Mouse (Mus musculus) heart, adult 9 months (tissue): Measurements from ENCODE around the gene Pkd1l1.
A peak's percentile ranks its signal among the peaks of the same experiment; 100 is the strongest.

Experiments used
- DNase-seq, 2 experiments: peaks; one replicate each; pipeline ENCODE4 v3.0.0; 2022; ENCODE audit warnings: low spot score in 2 of 2

The Pkd1l1 gene

GRCm38 (mm10) chr11:8821403-8821802 is 151.7 kb downstream of the Pkd1l1 start:
- DNase-seq, result no peak

- no peak for DNase-seq
Observed at GRCm38 (mm10) chr11:8817376-8817775, 155.7 kb downstream of the Pkd1l1 start.

DNA sequence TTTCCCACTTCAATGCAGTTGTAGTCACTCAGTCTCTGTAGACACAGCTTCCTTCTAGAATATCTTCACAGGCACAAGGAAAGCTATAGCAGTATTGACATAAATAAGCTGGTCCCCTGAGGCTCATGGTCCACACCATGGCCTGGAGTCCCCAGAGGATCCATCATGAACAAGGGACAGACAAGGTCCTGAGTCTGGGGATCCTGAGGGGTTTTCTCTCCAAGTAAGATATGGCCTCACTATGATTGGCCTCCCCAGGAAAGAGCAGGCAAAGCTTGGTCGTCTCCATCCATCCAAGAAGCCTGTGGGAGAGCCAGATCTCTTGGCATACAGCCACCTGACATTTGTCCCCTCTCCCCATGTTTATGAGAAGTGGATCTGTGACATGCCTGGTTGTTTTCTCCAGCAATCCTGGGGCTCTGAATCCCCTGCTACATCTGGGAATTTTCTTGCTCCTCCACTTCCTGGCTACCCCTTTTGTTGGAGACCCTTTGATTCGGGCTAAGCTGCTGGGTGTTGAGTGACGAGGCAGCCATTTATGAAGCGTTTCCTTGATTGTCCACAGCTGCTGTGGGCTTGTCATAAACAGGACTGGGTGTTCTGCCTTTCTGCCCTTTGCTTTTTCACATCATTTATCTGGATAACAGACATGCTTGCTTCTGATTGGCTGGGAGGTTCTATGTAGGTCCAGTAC is 158.8 kb downstream of the Pkd1l1 start:
- peak; percentile 12 to 16 for DNase-seq

DNA sequence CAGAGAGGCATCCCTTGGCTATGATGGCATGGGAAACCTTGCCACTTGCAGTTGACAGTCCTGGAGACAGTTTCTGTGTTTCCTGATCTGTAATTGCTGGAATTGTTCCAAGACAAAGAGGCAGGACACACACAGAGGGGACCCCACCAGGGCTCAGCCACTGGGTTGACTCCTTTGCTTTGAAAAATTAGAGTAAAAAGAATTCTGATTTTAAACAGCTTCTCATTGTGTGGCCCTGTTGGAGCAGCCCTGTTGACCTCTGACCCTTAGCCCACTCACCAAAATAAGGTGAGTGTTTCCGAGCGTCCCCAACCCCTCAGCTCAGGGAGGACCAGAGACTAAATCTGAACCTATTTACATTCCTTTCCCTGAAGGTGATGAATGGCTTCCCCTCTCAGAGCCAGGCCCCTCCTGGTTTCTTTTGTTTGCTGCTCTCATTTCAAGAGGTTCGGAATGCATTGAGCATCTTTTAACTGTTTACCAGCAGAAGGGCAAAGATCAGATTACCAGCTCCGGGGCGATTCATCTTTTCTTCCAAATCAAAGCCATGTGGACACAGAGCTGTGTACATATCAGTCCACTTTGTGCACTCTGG is 161.5 kb downstream of the Pkd1l1 start:
- no peak for DNase-seq

GRCm38 (mm10) chr11:8809644-8810043 is 163.4 kb downstream of the Pkd1l1 start:
- no peak for DNase-seq

DNA sequence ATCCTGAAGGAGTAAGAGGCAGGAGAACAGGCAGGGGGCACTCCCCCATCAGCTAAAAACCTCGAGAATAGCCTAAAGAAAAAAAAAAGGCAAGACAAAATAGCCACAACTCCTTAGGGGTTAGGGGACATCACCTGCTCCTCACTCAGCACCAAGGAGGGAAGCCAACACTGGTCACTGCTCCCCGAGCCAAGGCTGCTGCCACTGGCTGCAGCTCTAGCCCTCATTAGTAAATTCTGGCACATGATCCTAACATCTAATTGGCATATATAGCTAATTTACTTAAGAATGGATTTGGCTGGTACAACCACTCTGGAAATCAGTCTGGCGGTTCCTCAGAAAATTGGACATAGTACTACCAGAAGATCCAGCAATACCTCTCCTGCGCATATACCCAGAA is 166.1 kb downstream of the Pkd1l1 start:
- no peak for DNase-seq

- no peak for DNase-seq
Observed at GRCm38 (mm10) chr11:8804178-8804577, 168.9 kb downstream of the Pkd1l1 start.

- no peak for DNase-seq
Observed at GRCm38 (mm10) chr11:8797486-8797885, 175.6 kb downstream of the Pkd1l1 start.

- no peak for DNase-seq
Observed at GRCm38 (mm10) chr11:8795031-8795430, 178.0 kb downstream of the Pkd1l1 start.

DNA sequence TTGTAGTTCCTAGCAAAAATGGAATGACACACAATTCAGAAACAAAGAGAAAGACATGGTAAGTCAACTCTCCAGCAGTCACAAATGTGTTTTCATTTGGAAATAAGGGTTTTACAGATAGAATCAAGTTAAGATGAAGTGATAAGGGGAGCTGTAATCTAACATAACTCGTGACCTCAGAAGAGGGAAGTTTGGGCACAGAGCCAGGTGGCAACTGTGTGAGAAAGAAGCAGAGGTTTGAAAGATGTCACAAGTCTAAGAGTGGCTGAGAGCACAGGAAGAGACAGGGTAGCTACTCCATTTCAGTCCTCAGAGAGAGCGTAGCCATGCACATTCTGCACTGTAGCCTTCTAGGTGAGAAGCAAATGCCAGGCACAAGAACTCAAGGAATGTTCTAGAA is 180.9 kb downstream of the Pkd1l1 start:
- DNase-seq, result no peak

DNA sequence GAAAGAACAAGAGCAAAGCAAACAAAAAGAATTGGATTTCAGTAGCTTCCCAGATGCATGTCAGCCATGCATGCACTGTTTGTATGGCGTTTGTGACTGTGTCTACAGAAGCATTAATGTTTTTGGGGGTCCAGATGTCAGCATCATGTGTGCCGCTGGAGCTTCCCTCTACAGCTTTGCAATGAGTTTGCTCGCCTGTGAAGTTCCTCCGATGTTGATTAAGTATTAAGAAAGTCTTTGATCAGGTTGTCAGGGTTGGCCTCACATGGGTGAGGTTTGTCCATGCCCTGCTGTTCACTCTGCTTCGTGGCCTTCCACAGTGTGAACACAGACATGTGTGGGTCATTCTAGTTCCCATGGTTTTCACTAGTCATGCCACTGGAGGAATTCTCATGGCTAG is 183.9 kb downstream of the Pkd1l1 start:
- no peak for DNase-seq

- DNase-seq, result no peak
Observed at GRCm38 (mm10) chr11:8787604-8788003, 185.5 kb downstream of the Pkd1l1 start.

DNA sequence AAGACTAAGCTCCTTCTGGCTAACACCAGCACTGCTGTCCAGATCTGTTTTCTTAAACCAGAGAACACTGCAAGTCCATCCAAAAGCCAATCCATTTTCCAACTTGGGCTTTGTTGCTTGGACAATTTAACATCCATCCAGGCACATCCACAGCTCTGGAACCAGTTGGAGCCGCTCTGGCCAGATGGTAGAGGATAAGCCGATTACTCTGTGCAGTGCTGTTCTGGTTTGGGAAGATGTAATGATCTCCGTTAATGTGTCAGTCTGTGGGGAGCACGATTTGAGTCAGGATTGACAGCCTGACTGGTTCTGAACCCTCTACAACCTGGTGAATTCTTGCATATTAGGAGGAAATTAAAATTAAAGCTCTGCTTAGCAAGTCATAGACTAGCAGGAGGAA is 188.7 kb downstream of the Pkd1l1 start:
- no peak for DNase-seq

GRCm38 (mm10) chr11:8782141-8782465 is 191.0 kb downstream of the Pkd1l1 start:
- no peak for DNase-seq

DNA sequence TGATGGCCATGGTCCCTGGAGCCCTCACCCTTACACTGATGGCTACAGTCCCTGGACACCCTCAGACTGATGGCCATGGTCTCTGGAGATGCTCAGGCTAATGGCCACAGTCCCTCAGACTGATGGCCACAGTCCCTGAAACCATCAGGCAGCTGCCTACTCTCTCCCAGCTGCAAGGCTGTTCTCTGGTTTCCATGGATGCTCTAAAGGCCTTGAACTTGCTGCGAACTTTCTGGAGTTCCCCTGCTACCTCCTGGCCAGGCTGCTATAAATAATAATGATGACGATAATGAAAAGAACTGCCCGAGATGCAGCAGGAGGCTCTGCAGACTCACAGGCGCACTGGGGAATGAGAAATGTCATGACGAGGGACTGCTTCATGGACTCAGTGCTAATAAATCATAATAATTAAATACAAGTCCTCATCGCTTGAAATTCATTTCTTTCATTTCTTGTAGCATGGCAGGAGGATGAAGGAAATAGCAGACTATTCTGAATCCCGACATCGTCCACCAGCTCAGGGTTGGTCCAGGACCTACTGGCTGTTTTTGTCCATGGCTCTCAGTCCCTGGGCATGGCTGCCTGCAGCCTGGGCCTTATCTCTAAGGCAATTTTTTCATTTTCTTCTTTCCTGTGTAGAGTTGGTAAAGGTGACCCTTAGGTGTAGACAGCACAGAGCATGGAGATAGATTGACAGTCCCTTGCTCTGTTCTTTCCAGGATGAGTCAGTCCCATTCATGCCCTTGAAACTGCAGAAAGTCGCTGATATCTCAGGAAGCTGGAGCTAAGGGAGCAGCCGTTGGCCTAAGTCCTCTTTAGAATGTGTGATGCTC is 191.5 kb downstream of the Pkd1l1 start:
- peak; percentile 7 to 25 for DNase-seq

DNA sequence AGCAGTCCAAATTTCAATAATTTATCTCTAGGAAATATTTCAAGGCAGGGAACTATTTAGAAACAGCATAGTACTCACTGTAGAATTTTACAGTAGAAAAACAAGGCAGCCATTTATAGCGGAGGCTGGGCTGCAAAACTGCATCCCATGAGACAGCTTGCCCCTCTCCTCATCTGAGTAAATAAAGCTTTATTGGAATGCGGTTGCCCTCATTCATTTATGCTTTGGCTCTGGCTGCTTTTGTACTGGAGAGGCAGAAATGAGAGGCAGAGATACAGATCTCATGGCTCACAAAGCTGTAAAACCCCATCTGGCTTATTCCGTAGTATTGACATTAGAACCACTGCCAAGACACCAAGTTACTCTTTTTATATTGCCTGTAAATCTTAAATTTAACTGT is 193.6 kb downstream of the Pkd1l1 start:
- DNase-seq, result no peak
